Mouse (Mus musculus) stomach, postnatal 0 days (tissue): ENCODE measurements around the gene Mas1.

Source experiments
- CTCF ChIP-seq: IDR thresholded peaks from 2 replicates; pipeline ENCODE4 v1.5.1; 2016; ENCODE audit warnings: antibody characterized with exemption, low read depth, mild to moderate bottlenecking, moderate library complexity
- EP300 ChIP-seq: optimal IDR thresholded peaks from 2 replicates; pipeline ENCODE3; 2016; ENCODE audit warnings: antibody characterized with exemption

DNA sequence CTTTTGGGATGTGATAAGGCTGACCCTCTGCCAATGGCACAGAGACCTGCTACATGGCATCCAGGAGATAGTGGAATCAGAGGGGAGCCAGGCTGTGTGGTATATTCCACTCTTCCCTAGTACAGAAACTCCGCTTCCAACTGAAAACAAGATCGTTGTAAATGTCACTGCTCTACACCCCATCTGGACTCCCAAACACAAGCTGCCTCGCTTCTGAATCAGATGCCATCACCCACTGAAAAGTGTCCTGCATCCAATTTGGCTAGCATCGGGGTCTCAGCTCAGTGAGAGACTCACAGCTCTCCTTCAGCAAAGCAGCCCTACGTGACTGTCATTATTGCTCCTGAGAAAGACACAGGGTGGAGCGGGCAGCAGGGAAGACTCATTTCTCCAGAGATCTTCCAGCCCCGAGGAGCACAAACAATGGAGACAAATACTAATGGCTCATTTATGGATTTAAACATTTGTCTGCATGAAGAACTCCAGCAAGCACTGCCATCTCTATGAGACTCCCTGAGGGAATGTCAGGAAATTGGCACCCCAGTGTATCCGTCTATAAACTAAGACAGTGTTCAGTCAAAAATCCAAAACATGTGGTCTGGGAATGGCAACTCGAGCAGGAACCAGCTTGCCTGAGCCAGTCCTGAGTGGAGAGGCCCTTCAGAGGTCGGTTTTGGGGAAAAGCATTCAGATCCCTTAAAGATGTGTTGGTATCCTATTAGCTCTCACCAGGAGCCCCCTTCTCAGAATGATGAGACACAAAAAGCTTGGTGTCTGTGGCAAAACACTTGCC lies 28.3 kb downstream of the Mas1 start:
- TF ChIP-seq CTCF (no peak), EP300 (no peak)
